Mouse (Mus musculus): ENCODE measurements around the gene Usp2.
"Not testable (repeated sequence)": the region's sequence is repeated elsewhere in the genome, so short reads cannot be mapped to it uniquely, and the experiment has no call there.

Gene Usp2

DNA sequence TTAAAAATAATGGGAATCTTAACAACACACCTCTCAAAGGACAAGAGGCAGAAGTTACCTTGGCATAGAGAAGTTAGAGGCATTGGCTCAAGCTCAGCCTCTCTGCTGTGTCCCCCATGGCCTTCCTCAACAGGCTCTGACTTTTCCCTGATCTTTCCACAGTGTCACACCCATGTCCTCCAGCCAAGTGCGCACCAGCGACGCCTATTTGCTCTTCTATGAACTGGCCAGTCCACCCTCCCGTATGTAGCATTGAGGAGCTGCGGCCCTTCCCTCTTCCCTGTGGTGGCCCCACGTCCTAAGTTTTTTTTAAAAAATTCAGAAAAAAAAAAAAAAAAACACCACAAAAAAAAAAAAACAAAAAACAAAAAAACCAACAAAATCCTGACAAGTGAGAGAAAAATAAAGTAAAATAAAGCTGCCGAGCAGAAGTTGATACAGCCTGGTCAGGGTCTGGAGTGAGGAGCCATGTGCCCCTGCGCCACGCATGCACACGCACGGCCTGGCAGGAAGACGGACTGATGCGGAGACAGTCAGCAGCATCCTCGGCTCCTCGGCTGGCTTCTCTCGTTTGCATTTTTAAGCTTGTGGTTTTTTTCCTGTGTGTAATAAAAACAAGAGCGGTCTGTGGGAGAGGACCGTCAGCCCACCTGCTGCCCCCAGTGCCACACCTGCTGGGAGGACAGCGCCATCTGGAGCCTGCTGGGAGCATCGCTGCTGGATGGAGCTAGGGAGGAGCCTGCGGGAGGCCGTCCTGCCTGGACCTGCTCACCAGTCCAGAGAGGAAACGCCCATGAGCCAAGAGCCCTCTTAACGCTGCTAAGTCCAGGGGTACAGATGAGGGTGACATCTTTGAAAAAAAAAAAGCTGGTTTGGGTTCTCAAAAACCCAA, 27.0 kb downstream of the Usp2 start:
- peak; percentile 36 for DNase-seq (ENCODE audit: low read depth)

DNA sequence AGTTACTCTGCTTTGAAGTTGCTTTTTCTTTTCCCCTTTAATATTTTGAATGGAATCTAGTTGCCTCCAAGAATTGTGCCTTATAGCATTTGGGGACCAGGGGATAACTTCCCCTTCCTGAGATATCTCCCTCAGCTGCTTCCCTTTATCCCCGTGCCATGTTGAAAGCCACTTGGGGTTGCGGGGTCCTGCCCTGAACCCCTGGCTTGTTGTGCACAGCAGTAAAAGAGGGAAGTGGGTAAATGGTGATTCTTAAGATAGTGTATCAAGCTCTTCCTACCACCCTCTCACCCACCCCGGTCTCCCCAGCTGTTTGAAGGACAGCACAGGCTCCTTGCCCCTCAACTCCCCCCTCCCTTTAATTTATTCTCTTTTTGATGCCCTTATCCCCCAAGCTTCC, 27.9 kb downstream of the Usp2 start:
- no peak for DNase-seq (ENCODE audit: low read depth)

DNA sequence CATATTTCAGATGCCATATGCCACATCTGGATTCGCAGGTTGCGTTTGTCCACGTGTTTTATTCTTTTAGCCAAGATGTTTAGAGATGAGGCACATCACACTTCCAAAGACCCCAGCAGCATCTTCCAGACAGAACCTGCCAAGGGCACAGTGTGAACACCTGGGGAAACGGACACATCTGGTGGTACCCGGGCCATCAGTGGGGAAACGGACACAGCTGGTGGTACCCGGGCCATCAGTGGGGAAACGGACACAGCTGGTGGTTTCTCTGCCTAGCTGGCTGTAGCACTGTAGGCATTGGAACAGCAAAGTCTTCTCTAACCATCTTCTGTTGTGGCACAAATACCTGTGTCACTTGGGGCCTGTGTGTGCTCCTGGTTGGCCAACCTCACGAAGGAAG, 29.0 kb downstream of the Usp2 start:
- no peak for DNase-seq (ENCODE audit: low read depth)

DNA sequence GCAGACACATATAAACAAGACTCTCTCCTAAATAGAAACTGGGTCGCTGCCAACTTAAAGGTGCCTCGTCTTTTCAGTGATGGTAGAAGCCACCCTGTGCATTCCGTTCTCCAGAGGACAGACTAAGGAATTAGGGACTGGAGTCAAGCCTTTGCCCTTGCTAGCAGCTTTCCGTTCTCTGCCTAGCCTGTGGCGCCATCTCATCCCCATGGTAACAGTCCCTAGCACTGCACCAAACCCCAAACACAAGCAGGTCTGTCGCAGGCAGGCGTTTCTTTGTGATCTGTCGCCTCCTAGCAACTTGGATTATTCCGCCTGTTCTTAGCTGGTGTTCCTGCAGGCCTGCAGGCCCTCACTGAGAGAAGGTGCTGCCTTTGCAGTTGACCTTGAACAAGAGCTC, 29.7 kb downstream of the Usp2 start:
- no peak for DNase-seq (ENCODE audit: low read depth)

DNA sequence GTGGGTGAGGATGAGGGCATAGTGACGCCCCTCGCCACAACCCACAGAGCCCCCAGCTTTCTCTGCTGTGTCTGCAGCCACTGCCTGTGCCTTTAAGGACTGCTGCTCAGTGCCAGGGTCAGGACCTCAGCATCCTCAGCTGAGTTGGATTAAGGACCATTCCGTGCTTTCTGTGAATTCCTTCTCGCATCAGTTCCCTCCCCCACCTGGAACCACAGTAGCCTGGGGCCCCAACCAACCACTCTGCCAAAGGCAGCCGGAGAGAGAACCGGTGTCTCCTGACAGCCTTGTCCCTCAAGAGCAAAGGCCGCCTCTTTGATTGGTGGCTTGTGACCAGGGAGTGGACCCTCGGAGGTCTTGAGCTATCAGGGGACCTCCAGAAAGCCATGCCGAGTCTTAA, 34.7 kb downstream of the Usp2 start, which contains the start of gene Mfrp:
Mfrp (plus strand) TSS at position 240 of the 400 bp plus-strand sequence.
- no peak for DNase-seq (ENCODE audit: low read depth)

DNA sequence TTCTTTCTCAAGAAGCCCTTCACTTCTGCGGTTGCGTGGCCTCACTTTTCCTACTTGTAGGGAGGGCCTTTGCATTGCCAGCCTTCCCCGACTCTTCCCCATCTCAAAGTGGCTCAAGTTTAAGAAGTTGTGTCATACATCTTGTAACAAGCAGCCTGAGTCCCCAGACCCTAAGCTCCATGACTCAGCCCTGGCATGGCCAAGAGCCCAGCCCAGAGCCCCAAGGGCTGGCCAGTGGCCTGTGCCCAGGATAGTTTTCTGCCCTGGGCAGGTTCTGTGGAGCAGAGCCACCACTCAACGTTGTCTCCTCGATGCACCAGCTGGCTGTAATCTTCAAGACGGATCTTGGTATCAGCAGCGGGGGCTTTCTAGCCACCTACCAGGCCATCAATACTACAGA, 38.1 kb downstream of the Usp2 start:
- DNase-seq (ENCODE audit: low read depth) = no peak

DNA sequence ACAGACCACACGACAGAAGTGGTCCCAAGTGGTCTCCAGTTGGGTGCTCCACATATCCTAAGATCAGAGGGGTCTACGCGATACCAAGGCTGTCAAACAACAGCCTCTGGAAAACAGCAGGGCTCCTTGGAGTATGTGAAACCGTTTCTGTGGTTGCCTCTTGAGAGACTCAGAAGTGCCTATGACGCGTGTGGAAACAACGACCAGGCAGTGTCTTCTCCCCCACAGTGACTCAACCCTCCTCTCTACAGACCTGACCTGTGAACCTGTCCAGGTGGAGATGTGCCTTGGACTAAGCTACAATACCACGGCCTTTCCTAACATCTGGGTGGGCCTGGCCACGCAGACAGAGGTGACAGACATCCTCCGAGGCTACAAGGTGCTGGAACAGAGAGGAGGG, 39.0 kb downstream of the Usp2 start:
- DNase-seq (ENCODE audit: low read depth) = no peak

DNA sequence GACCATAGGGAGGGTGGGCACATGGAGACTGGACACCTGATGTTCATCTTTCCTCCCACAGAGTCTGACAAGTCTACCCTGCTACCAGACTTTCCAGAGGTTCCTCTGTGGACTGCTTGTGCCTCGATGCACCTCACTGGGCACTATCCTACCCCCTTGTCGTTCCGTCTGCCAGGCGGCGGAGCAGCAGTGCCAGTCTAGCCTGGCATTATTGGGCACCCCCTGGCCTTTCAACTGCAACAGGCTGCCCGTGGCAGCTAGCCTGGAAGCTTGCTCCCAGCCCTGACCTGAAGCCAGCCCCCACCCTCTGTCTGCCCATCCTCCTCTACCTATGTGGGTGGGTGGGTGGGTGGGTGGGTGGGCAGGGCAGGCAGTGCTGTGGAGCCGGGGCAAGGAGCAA, 39.4 kb downstream of the Usp2 start:
- DNase-seq (ENCODE audit: low read depth) = no peak

DNA sequence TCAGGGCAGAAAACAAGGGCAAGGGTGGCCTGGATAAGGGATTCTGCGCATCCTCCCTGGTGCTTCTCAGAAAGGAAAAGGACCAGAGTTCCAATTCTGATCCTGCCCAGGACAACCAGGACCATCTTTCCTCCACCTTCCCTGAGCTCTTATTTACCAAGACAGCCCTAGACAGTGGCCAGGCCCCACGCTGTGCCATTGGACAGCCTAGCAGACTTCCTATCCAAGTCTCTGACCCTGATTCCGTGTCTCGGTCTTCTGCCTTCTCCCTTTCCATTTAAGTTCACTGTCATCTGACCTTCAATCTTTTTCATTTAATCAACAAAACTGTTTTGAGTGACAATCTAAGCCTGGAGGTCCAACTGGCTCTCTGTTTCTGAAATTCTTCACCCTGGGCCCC, 39.8 kb downstream of the Usp2 start:
- DNase-seq (ENCODE audit: low read depth) = no peak

DNA sequence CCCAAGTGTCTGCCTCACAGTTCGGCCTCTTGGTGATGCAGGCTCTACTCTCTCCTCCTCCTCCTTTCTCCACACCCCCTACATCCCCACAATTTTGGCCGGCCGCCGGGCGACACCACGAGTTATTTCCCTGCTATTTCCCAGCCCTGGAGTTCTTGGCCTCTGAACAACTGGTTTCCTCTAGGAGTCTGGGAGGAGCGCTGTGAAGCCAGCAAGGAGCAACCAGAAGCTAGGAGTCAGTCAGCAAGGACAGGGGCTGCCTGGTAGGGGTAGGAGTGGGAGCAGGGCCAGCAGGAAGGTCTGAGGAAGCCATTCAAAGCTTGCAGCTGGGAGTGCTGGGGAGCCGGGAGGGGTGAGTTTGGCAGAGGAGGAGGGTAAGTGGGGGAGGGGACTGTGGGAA, 40.3 kb downstream of the Usp2 start, which contains the start of gene C1qtnf5:
C1qtnf5 (plus strand) TSS at position 136 of the 400 bp plus-strand sequence.
- no peak for DNase-seq (ENCODE audit: low read depth)

DNA sequence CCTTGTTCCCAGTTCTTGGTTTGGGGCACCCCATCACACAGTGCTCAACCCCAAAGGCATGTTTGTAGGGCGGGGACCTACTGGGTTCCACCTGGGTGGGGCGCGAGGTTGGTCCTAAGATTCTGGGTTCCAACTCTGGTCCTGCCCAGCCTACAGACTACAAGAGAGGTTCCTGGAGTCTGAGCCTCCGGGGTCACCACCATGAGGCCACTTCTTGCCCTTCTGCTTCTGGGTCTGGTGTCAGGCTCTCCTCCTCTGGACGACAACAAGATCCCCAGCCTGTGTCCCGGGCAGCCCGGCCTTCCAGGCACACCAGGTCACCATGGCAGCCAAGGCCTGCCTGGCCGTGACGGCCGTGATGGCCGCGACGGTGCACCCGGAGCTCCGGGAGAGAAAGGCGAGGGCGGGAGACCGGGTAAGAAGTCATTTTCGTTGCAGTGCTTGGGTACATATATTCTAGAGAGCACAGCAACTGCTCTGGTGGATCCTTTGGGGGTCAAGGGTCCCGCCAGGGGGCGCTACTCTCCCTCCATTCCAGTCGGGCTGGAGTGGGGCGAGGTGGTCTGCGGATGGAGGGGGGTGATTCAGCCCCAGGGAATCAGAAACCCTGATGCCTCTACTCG, 40.8 kb downstream of the Usp2 start:
- DNase-seq (ENCODE audit: low read depth) = no peak

DNA sequence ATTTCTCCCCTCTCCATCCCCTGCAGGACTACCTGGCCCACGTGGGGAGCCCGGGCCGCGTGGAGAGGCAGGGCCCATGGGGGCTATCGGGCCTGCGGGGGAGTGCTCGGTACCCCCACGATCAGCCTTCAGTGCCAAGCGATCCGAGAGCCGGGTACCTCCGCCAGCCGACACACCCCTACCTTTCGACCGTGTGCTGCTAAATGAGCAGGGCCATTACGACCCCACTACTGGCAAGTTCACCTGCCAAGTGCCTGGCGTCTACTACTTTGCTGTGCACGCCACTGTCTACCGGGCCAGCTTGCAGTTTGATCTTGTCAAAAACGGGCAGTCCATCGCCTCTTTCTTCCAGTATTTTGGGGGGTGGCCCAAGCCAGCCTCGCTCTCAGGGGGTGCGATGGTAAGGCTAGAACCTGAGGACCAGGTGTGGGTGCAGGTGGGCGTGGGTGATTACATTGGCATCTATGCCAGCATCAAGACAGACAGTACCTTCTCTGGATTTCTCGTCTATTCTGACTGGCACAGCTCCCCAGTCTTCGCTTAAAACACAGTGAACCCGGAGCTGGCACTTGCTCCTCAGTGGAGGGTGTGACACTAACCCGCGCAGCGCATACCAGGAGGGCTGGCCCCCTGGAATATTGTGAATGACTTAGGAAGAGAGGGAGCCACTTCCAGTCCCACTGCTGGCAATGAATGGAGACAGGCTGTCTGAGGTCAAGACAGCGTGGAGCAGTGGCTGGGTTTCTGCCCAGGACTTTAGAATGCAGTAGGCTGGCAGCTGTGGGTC, 41.6 kb downstream of the Usp2 start:
- no peak for DNase-seq (ENCODE audit: low read depth)

DNA sequence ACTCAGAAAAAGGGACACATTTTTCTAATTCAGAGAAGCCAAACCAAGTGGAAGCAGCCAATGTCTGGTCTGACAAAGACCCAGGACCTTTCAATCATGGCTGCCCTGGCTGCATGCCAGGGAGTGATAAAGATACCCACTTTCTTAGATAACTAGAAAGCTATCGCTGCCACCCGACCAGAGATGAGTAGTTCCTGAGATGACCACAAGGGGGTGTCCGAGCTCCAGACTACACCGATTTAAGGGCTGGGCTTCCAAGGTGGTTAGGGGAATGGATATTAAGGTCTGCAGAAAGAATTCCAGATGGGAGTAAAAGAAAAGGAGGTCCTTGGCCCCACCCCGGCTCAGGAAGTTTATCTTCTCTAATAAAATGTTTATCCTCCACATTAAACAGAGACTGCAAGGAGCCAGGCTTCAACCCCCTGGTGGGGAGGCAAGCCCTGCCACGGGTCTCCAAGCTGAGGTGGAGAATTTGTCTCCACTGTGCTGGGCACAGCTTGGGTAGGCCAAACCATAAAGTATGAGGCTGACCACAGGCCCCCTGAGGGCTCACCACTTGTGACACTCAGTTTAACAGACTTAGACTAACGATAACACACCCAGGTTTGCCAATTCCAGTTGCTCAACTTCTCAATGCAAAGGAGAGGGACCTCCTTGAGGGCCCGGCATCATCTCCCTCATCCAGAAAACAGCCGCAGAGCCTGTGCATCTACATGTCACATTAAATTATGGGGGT, 42.7 kb downstream of the Usp2 start:
- DNase-seq (ENCODE audit: low read depth) = peak; percentile 76

DNA sequence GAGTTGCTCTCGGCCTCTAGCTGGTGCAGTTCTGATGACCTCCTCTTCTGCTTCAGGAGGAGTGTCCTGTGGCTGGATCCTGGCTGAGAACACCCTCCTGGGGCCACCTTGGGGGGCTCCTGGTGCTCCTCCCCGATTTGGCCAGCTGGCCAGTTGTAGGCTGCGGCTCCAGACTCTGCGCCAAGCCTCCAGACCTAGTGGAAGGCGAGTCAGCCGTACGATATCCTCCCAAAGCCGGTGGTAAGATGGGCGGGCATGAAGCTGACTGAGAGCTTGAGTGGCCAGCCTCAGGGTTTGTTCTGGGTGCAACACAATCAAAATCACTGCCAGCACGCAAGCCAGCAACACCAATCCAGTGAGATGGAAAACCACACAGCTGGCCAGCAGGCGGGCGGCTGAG, 45.1 kb downstream of the Usp2 start:
- not testable (repeated sequence) for DNase-seq (ENCODE audit: low read depth)

DNA sequence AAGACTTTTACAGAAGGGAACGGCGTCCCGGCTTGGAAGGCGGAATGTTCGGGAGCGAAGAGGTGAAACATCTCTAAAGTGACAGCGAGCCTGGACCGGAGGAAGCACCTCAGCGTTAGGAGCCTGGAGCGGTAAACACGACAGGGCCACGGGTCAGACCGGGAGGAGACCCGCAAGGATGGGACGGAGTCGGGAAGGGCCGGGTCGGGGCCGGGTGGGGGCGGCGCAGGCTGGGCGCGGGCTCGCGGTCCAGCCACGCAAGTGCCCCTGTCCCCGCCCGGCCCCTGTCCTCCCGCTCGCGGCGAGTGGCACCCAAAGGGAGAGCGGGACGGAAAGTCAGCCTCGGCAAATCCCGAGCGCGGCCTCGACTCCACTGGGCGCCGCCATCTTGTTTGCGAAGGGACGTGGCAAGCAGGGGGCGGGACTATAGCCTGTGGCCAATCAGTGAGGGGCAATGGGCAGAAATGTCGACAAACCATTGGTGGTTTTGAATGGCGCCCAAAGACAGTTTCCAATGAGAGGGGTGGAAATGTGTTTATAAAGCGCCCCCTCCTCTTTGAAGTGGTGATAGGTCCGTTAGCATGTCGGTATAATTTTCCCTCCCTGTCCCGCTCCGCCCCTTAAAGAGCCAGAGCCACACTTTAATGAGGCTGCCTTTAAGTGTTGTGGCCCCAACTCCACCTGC, 46.4 kb downstream of the Usp2 start, which contains the start of the genes Gm49380 and Rnf26:
Gm49380 (minus strand) TSS at position 396 of the 685 bp plus-strand sequence.
Rnf26 (minus strand) TSS at position 413 of the 685 bp plus-strand sequence.
- DNase-seq (ENCODE audit: low read depth) = peak; percentile 94

DNA sequence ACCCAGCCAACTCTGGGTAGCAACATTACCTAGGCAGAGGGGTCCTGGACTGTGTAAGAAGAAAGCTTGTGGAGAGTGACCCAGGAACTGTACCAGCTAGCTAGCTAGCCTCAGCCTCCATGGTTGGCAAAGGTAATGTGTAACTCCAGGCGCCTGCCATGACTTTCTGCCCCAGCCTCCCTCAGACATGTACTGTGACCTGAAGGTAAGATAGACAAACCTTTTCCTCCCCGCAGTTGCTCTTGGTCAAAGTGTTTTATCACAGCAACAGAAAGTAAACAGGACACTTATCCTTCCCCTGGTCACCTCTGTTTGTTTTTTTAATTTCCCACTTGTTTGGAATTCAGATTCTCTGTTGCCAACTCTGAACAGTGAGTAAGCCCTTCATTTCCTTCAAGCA, 47.6 kb downstream of the Usp2 start:
- no peak for DNase-seq (ENCODE audit: low read depth)

DNA sequence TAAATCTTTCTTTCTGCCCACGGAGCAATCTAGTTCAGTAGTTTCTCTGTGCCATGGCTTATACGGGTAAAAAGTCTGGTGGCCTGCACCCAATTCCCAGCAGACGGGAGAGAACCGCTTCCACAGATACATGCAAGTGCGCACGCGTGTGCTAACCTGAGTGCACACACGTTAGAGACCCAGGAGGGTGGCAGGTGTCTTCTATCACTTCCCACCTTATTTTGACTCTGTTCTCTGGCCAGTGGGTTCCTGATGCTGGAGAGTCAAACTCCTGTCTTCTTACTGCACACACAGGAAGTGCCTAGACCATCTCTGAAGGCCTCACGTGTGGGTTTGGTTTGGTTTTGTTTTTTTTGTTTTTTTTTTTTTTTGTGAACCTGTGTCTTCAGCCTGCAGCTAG, 48.8 kb downstream of the Usp2 start:
- no peak for DNase-seq (ENCODE audit: low read depth)

DNA sequence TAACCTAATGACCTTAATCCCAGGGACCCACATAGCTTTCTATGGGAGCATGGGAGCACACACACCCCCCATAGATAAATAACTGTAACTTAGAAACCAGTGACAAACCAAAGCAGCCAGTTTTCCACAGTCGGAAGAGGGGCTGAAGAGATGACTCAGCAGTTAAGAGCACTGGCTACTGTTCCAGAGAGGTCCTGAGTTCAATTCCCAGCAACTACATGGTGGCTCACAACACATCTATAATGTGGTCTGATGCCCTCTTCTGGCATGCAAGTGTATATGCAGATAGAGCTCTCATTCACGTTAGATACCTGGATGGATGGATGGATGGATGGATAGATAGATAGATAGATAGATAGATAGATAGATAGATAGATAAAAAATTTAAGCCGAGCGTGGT, 49.4 kb downstream of the Usp2 start:
- no peak for DNase-seq (ENCODE audit: low read depth)

DNA sequence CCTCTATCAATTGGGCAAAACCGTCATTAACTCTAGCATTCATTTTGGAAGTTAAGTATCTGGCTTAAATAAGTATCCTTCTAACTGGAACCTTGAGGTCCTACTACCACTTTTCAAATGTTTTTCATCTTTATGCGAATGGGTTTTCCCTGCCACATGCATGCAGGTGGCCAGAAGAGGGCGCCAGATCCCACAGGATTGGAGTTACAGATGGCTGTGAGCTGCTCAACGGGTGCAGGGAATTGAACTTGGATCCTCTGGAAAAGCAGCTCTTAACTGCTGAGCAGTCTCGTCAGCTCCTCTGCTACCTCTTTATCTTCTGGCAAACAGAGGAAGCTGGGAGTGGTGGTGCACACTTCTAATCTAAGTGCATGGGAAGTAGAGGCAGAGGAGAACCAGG, 52.2 kb downstream of the Usp2 start:
- DNase-seq (ENCODE audit: low read depth) = peak; percentile 34

DNA sequence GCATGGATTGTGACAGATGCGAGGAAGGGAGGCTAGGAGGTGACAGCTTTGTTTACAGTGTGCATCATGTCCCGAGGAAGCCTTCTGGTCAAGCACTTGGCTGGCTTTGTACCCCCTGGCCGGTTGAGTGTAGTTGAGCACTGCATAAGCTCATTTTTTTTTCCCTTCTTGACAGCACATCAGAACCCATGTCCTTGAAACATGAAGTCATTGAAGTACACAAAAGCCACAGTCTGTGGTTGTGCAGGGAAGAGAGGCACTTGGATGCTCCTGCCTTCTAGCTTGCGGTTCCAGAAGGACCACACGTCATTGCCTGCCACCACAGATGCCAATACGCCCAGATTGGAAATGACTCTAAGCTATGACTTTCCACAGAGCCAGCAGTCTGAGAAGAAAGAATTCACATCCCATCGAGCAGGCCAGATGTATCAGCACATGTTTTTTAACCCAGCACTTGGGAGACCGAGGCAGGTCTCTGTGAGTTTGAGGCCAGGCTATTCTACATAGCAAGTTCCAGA, 53.2 kb downstream of the Usp2 start:
- DNase-seq (ENCODE audit: low read depth) = no peak

DNA sequence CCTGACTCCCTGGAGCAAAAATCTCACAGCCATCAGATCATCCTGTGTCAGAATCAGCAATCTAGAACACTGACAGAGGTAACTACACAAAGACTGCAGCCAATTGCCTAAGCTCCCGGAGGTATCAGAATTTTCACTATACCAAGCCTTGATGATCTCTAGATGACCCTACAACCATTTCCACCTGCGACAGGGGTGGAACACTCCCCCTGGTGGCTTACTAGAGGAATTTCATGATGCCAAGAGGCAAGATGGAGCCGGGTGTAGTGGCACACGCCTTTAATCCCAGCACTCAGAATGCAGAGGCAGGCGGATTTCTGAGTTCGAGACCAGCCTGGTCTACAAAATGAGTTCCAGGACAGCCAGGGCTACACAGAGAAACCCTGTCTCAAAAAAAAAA, 57.5 kb downstream of the Usp2 start:
- DNase-seq (ENCODE audit: low read depth) = no peak
